Mouse (Mus musculus) naive thymus-derived CD4-positive, alpha-beta T cell, adult 5 months (primary cell): ENCODE data around the gene Arhgap23. TPM values are rescaled to one million over a fixed set of nuclear protein-coding genes. Genes with fewer than 3 reads are reported as not detected.

Experiments used
- polyA plus RNA-seq: library from polyadenylated mRNA; unstranded; fragments of 100-300 nt; shearing (Covaris generic); gene quantifications from one replicate; pipeline ENCODE4 v1.2.1, GENCODE M21; 2017

The Arhgap23 gene
- not detected for polyA plus RNA-seq

GRCm38 (mm10) chr11:97415330-97415711 is at the start of gene Arhgap23:
Gene Arhgap23, plus strand, starts transcription at chr11:97415533.

DNA sequence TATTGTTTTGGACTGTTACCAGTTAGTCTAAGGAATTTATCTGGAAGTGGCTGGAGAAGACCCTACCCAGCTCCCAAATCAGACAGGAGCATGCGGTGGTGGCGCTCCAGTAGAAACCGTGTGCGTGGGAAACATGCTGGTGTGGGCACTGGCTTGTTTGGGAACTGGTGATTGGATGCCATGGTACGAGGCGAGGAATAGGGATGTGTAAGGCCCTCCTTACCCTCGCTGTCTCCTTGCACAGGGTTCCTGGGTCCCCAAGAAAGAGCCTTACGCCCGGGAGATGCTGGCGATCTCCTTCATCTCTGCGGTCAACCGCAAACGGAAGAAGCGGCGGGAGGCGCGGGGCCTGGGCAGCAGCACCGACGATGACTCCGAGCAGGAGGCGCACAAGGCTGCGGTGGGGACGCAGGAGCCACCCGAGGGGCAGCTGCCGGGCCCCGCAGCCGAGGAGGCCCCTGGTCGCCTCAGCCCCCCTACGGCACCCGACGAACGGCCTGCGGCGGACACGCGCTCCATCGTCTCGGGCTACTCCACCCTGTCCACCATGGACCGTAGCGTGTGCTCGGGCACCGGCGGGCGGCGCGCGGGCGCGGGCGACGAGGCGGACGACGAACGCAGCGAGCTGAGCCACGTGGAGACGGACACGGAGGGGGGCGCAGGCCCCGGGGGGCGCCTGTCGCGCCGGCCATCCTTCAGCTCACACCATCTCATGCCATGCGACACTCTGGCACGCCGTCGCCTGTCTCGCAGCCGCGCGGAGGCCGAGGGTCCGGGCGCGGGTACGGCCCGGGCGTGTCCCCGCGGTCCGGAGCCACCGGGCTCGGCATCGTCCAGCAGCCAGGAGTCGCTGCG is 84.8 kb downstream of the Arhgap23 start, which contains the start of gene 4933428G20Rik:
4933428G20Rik (minus strand) TSS at position 476 of the 855 bp plus-strand sequence.

Other genes with a start within 250 kb of the Arhgap23 start
- gene Kpnb1, start 227.7 kb upstream of the Arhgap23 start, polyA plus RNA-seq, result 26.6 TPM
- gene Npepps, start 134.9 kb upstream of the Arhgap23 start, polyA plus RNA-seq, result 61.6 TPM
- gene Mrpl45, start 99.8 kb upstream of the Arhgap23 start, polyA plus RNA-seq, result 14.1 TPM
- gene Gpr179, start 63.5 kb upstream of the Arhgap23 start, polyA plus RNA-seq, result 0.14 TPM
- 1.5 TPM for gene Socs7, start 53.0 kb upstream of the Arhgap23 start, polyA plus RNA-seq
- not detected for gene 4933428G20Rik, start 84.8 kb downstream of the Arhgap23 start, polyA plus RNA-seq
- not detected for gene Srcin1, start 160.7 kb downstream of the Arhgap23 start, polyA plus RNA-seq
- 18.3 TPM for gene Epop, start 214.2 kb downstream of the Arhgap23 start, polyA plus RNA-seq
- gene Mllt6, start 247.9 kb downstream of the Arhgap23 start, polyA plus RNA-seq, result 6.5 TPM